Mouse (Mus musculus) heart, embryonic 15.5 days (tissue): ENCODE results near the gene Usp51. TPM values are rescaled to one million over a fixed set of nuclear protein-coding genes. Genes with fewer than 3 reads are reported as not detected.
A peak's percentile ranks its signal among the peaks of the same experiment; 100 is the strongest.
"Not testable (repeated sequence)": the region's sequence is repeated elsewhere in the genome, so short reads cannot be mapped to it uniquely, and the experiment has no call there.

Experiments
- ATAC-seq: fragments of 200-750 bp; cut with Nextera tagmentation; replicated peaks from 2 replicates; pipeline ENCODE4 v1.8.0; 2017; ENCODE audit warnings: low read depth, moderate TSS enrichment; ENCODE audit not compliant: insufficient number of reproducible peaks, insufficient read depth, low FRiP score
- H3K27ac ChIP-seq: fragments of 300-500 bp; sonication (generic); 2 replicates; pipeline ENCODE4 v1.5.1; 2015; ENCODE audit warnings: mild to moderate bottlenecking, inconsistent platforms
- H3K27me3 ChIP-seq: fragments of 300-500 bp; sonication (generic); 2 replicates; pipeline ENCODE4 v1.6.1; 2015; ENCODE audit warnings: inconsistent platforms
- H3K36me3 ChIP-seq: fragments of 300-500 bp; sonication (generic); 2 replicates; pipeline ENCODE4 v1.6.1; 2015; ENCODE audit warnings: mild to moderate bottlenecking, inconsistent platforms
- H3K4me1 ChIP-seq: fragments of 300-500 bp; sonication (generic); replicated peaks from 2 replicates; pipeline ENCODE4 v1.6.1; 2015; ENCODE audit warnings: inconsistent platforms
- H3K4me2 ChIP-seq: fragments of 300-500 bp; sonication (generic); 2 replicates; pipeline ENCODE4 v1.6.1; 2015; ENCODE audit warnings: inconsistent platforms, mild to moderate bottlenecking, moderate library complexity
- H3K4me3 ChIP-seq: fragments of 300-500 bp; sonication (generic); 2 replicates; pipeline ENCODE4 v1.5.1; 2015; ENCODE audit warnings: mild to moderate bottlenecking, inconsistent platforms
- H3K9ac ChIP-seq: fragments of 300-500 bp; sonication (generic); 2 replicates; pipeline ENCODE4 v1.6.1; 2015; ENCODE audit warnings: mild to moderate bottlenecking, inconsistent platforms
- H3K9me3 ChIP-seq: fragments of 300-500 bp; sonication (generic); replicated peaks from 2 replicates; pipeline ENCODE4 v1.6.1; 2016; ENCODE audit warnings: inconsistent platforms
- WGBS: fragments of 180-500 bp; shearing (Covaris S2); methylation state at CpG from one replicate; pipeline ENCODE4 v1.1.7; 2015; ENCODE audit warnings: mixed read lengths; 5-methylcytosine and 5-hydroxymethylcytosine counted together
- polyA plus RNA-seq: library from polyadenylated mRNA; unstranded; fragments of >200 nt; fragmentation: Nextera tagmentation; extraction: Ambion mirVana; gene quantifications from 2 replicates; pipeline ENCODE4 v1.2.1, GENCODE M21; 2015

Usp51 gene
- 0.39 and 0.66 TPM in 2 replicates for polyA plus RNA-seq

- Histone ChIP-seq H3K4me3 (peak within 1 kb of the TSS; percentile 60), H3K9ac (peak within 1 kb of the TSS; percentile 45), H3K27ac (peak within 1 kb of the TSS; percentile 58), H3K36me3 (no peaks in the 10 kb centered on the region), H3K27me3 (0 out of 2 replicates have a peak, but pooled peaks cover 3% of the 10 kb centered on the region), H3K4me1 (peaks cover 2% of the 10 kb centered on the region; the same call in 1 of the 2 replicates), H3K9me3 (no peaks in the 10 kb centered on the region), H3K4me2 (peak within 1 kb of the TSS; percentile 75)
- WGBS = 9% methylated on average over 23 of the region's 23 CpGs
- ATAC-seq = peak; percentile 57; the same call in 1 of the 2 replicates
Measured at GRCm38 (mm10) chrX:153006387-153006841, at the start of gene Usp51. Gene Usp51 (plus strand): TSS chrX:153006469.

DNA sequence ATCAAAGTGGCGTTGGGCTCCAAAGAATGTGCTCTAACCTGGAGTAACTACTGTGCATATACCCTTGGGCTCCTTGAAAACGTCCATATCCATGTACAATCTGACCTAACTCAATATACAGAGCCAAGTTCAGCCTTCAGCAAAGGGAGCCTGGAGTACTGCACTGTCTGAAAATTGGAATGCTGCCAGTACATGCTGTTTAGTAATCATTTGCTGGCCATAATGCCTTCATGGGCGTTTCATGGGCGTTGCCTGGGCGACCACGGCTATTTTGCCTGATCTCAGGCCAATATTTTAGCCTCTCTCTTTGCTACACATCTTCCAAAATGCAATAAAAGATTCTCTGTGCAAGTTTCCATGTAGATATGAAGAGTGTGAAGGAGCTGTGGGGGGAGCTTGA is 36.7 kb upstream of the Usp51 start:
- WGBS = 69% methylated on average over 6 of the region's 6 CpGs
- ATAC-seq = no peak
- no peaks in the 10 kb centered on the region for H3K36me3 ChIP-seq

GRCm38 (mm10) chrX:152973476-152974203 is 32.6 kb upstream of the Usp51 start:
- H3K9ac ChIP-seq, H3K36me3 ChIP-seq, H3K4me1 ChIP-seq, H3K4me3 ChIP-seq, H3K27me3 ChIP-seq, H3K27ac ChIP-seq, H3K9me3 ChIP-seq, ATAC-seq: not testable (repeated sequence)
- peak overlapping the region; percentile 36 for H3K4me2 ChIP-seq
- 17% methylated on average over 5 of the region's 19 CpGs for WGBS

More for the DNA sequence above, 36.7 kb upstream of the Usp51 start:
- Histone ChIP-seq H3K9me3 (no peaks in the 10 kb centered on the region), H3K4me3 (no peak overlapping the region), H3K9ac (no peak overlapping the region), H3K4me1 (no peaks in the 10 kb centered on the region), H3K27me3 (no peaks in the 10 kb centered on the region), H3K4me2 (no peak overlapping the region), H3K27ac (no peak overlapping the region)

DNA sequence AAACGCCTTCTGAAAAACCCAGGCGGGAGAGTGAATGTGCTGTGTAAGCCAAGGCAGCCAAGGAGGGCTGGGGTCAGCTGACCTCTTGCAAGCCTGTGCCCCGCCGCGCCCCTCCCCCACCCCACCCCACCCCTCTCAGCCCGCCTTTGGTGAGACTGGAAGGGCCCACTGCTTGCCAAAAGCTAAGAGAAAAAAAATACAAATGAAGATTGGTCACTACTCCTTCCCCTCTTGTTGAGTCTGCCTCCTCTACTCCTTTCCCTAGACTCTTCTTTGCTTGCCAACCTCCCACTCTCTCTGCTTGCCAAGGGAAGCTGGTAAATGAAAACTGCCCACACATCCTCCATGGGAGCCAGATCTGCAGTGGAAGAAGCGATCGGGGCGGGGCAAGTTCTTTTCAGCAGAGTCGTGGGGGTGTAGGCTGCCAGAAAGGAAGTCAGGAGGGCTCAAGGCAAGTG is 32.0 kb upstream of the Usp51 start:
- H3K27ac ChIP-seq = no peak overlapping the region
- 8% methylated on average over 10 of the region's 10 CpGs for WGBS
- peak overlapping the region; percentile 36 for H3K4me2 ChIP-seq
- no peak for ATAC-seq
- H3K27me3 ChIP-seq = no peaks in the 10 kb centered on the region
- no peak overlapping the region for H3K4me3 ChIP-seq
- no peaks in the 10 kb centered on the region for H3K4me1 ChIP-seq
- no peaks in the 10 kb centered on the region for H3K9me3 ChIP-seq
- no peak overlapping the region for H3K9ac ChIP-seq
- no peaks in the 10 kb centered on the region for H3K36me3 ChIP-seq

- Histone ChIP-seq H3K27me3 (no peaks in the 10 kb centered on the region), H3K4me3 (no peak overlapping the region), H3K9ac (no peak overlapping the region), H3K27ac (no peak overlapping the region), H3K36me3 (no peaks in the 10 kb centered on the region), H3K9me3 (no peaks in the 10 kb centered on the region), H3K4me2 (no peak overlapping the region), H3K4me1 (no peaks in the 10 kb centered on the region)
- WGBS = 83% methylated on average over 6 of the region's 6 CpGs
- no peak for ATAC-seq
Measured at GRCm38 (mm10) chrX:152976538-152976937, 29.7 kb upstream of the Usp51 start.

DNA sequence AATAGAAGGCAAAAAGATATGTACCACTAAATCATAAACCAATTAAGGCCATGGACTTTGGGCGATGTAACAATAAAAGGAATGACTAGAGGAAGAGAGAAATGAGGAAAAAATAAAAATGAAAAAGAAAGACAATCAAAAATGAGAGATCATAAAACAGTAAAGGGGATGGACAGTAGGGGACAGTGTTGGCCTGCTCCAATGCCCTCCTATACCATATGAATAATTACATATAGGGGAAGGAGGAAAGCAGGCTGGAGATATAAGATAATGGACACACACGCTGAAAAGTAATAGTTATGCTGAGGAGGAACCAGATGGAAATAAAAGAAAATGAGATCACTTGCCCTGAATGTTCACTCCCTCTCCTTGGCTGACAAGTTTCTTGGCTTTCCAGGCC is 21.3 kb upstream of the Usp51 start:
- H3K4me1 ChIP-seq = no peaks in the 10 kb centered on the region
- no peak overlapping the region for H3K4me2 ChIP-seq
- H3K4me3 ChIP-seq = no peak overlapping the region
- H3K36me3 ChIP-seq = no peaks in the 10 kb centered on the region
- H3K9me3 ChIP-seq = no peaks in the 10 kb centered on the region
- ATAC-seq = no peak
- H3K27ac ChIP-seq = no peak overlapping the region
- H3K9ac ChIP-seq = no peak overlapping the region
- WGBS = 39% methylated on average over 2 of the region's 2 CpGs
- H3K27me3 ChIP-seq = no peaks in the 10 kb centered on the region

DNA sequence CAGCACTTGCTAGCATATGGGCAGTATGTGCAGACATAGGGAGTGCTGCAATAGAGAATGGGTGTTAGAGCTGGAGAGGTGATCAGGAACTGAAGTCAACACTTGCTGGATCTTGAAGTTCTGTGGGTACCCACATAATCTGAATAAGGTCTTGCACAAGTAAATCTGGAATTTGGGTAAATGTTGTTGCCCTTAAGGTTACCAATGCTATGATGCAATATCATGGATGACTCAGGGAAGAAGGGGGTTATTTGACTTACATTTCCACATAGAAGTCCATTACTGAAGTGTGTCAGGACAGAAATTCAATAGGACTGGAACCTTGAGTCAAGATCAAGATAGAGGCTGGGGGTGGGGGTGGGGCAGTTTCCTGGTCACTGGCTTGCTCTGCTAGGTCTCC is 16.4 kb upstream of the Usp51 start:
- not testable (repeated sequence) for H3K9ac ChIP-seq, H3K27ac ChIP-seq, H3K9me3 ChIP-seq, H3K4me3 ChIP-seq, ATAC-seq, H3K4me1 ChIP-seq, H3K4me2 ChIP-seq, H3K27me3 ChIP-seq, H3K36me3 ChIP-seq

DNA sequence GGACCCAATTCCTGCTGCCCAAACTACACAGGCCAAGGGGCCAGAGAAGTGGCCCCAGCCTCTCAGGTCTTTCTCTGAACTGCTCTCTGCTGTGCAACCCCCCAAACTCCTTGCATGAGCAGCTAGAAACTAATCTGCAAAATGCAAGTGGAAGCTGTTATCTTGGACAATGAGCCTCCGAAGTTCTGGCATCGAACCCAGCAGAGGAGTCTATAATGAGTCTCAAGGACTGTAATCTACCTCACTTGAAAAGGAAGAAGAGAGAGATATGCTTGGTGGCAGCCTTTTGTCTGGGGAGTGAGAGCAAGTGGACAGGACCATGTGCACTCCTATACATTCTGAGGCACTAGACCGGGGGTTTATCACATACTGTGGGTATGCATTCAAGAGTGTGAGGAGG is 10.2 kb upstream of the Usp51 start:
- not testable (repeated sequence) for H3K9me3 ChIP-seq, H3K9ac ChIP-seq, H3K27ac ChIP-seq, H3K36me3 ChIP-seq, ATAC-seq, H3K4me1 ChIP-seq, H3K4me3 ChIP-seq, H3K27me3 ChIP-seq, H3K4me2 ChIP-seq
- WGBS = no CpG with 5 or more reads among the region's 3 CpGs

GRCm38 (mm10) chrX:153007021-153007684 is 884 bp downstream of the Usp51 start:
- 15% methylated on average over 56 of the region's 58 CpGs for WGBS
- Histone ChIP-seq H3K4me2 (peak overlapping the region; percentile 75), H3K27me3 (0 out of 2 replicates have a peak, but pooled peaks cover 4% of the 10 kb centered on the region), H3K36me3 (no peaks in the 10 kb centered on the region), H3K4me1 (peaks cover 2% of the 10 kb centered on the region; the same call in 1 of the 2 replicates), H3K4me3 (peak overlapping the region; percentile 60), H3K9me3 (no peaks in the 10 kb centered on the region), H3K27ac (peak overlapping the region; percentile 58), H3K9ac (peak overlapping the region; percentile 45)
- peak; percentile 86 for ATAC-seq

DNA sequence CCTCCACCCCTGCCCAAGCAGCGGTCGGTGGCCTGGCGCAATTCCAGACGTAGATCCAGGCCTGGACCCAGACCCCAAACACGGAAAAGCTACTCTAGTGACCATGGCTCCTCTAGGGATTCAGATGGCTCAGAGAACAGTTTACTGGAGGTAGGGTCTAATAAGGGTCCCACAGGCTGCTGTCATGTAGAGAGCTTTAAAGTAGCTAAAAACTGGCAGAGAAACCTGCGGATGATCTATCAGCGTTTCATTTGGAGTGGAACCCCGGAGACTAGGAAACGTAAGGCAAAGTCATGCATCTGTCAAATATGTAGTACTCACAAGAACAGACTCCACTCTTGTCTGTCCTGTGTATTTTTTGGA is 1.4 kb downstream of the Usp51 start:
- Histone ChIP-seq H3K27me3 (0 out of 2 replicates have a peak, but pooled peaks cover 6% of the 10 kb centered on the region), H3K27ac (0 out of 2 replicates have a peak overlapping the region, but pooled peaks have one; percentile 58), H3K9ac (peak overlapping the region; percentile 45), H3K36me3 (no peaks in the 10 kb centered on the region), H3K4me3 (peak overlapping the region; percentile 60), H3K4me2 (peak overlapping the region; percentile 75), H3K9me3 (no peaks in the 10 kb centered on the region), H3K4me1 (peaks cover 2% of the 10 kb centered on the region; the same call in 1 of the 2 replicates)
- ATAC-seq = no peak
- WGBS = 25% methylated on average over 9 of the region's 9 CpGs

- H3K9me3 ChIP-seq, H3K27ac ChIP-seq, H3K4me1 ChIP-seq, H3K27me3 ChIP-seq, H3K36me3 ChIP-seq, H3K4me2 ChIP-seq, H3K4me3 ChIP-seq, H3K9ac ChIP-seq, ATAC-seq: not testable (repeated sequence)
- no CpG with 5 or more reads among the region's 3 CpGs for WGBS
Measured at GRCm38 (mm10) chrX:153025255-153025654, 19.0 kb downstream of the Usp51 start.
